Mouse (Mus musculus) frontal cortex, adult (tissue): ENCODE measurements around the gene Tmem9b.

Source experiments
- ATAC-seq: cut with Nextera tagmentation; 2 replicates; pipeline ENCODE4 v1.9.2; 2017; ENCODE audit warnings: mild to moderate bottlenecking, moderate library complexity, mixed read lengths; ENCODE audit not compliant: low TSS enrichment

The Tmem9b gene

GRCm38 (mm10) chr7:109739822-109740370, 12.8 kb downstream of the Tmem9b start:
- no peak for ATAC-seq

GRCm38 (mm10) chr7:109734806-109735205, 17.9 kb downstream of the Tmem9b start:
- ATAC-seq, result no peak

GRCm38 (mm10) chr7:109731626-109732025, 21.0 kb downstream of the Tmem9b start, which contains the start of gene Ascl3:
TSS of gene Ascl3 (minus strand) at chr7:109731726.
- no peak for ATAC-seq

GRCm38 (mm10) chr7:109723697-109724096, 29.0 kb downstream of the Tmem9b start, which contains the start of gene BC051019:
TSS of gene BC051019 (minus strand) at chr7:109723850.
- ATAC-seq, result no peak

- no peak for ATAC-seq
Observed at GRCm38 (mm10) chr7:109723114-109723513, 29.6 kb downstream of the Tmem9b start.

- ATAC-seq, result no peak
Observed at GRCm38 (mm10) chr7:109722618-109723017, 30.1 kb downstream of the Tmem9b start.

- ATAC-seq, result 0 out of 2 replicates have a peak, but pooled peaks have one; percentile 50
Observed at GRCm38 (mm10) chr7:109719286-109719685, 33.4 kb downstream of the Tmem9b start.

GRCm38 (mm10) chr7:109713434-109713982, 39.2 kb downstream of the Tmem9b start:
- no peak for ATAC-seq

- ATAC-seq, result no peak
Observed at GRCm38 (mm10) chr7:109712198-109712597, 40.5 kb downstream of the Tmem9b start.

GRCm38 (mm10) chr7:109710069-109710468, 42.6 kb downstream of the Tmem9b start:
- ATAC-seq, result no peak

GRCm38 (mm10) chr7:109708961-109709382, 43.7 kb downstream of the Tmem9b start:
- no peak for ATAC-seq

GRCm38 (mm10) chr7:109707023-109707785, 45.5 kb downstream of the Tmem9b start:
- ATAC-seq, result peak; percentile 42

- no peak for ATAC-seq
Observed at GRCm38 (mm10) chr7:109704461-109704860, 48.2 kb downstream of the Tmem9b start.

- 0 out of 2 replicates have a peak, but pooled peaks have one; percentile 22 for ATAC-seq
Observed at GRCm38 (mm10) chr7:109704016-109704377, 48.7 kb downstream of the Tmem9b start.

GRCm38 (mm10) chr7:109703190-109704015, 49.3 kb downstream of the Tmem9b start, which contains the start of the genes St5 and Akip1:
TSS of gene St5 (minus strand) at chr7:109703605.
TSS of gene Akip1 (plus strand) at chr7:109703690.
- ATAC-seq, result peak; percentile 87

- no peak for ATAC-seq
Observed at GRCm38 (mm10) chr7:109702721-109703120, 50.0 kb downstream of the Tmem9b start.

GRCm38 (mm10) chr7:109700213-109700612, 52.5 kb downstream of the Tmem9b start:
- no peak for ATAC-seq

GRCm38 (mm10) chr7:109695339-109695726, 57.3 kb downstream of the Tmem9b start:
- no peak for ATAC-seq

GRCm38 (mm10) chr7:109694576-109695338, 57.9 kb downstream of the Tmem9b start:
- no peak for ATAC-seq

GRCm38 (mm10) chr7:109690961-109691360, 61.7 kb downstream of the Tmem9b start:
- no peak for ATAC-seq

- ATAC-seq, result no peak
Observed at GRCm38 (mm10) chr7:109690101-109690500, 62.6 kb downstream of the Tmem9b start.
